Mouse (Mus musculus) liver, adult 2 months (tissue): ENCODE results near the gene Rfxap.

Source experiments
- CTCF ChIP-seq: fragments of 200-500 bp; IDR thresholded peaks from 2 replicates; pipeline ENCODE4 v1.5.1; 2011; ENCODE audit warnings: low read depth, low read length, control low read depth
- POLR2A ChIP-seq: fragments of 200-500 bp; IDR thresholded peaks from 2 replicates; pipeline ENCODE4 v1.6.1; 2011; ENCODE audit warnings: low read length, control low read depth; ENCODE audit not compliant: insufficient read depth; ENCODE audit errors: extremely low read depth

DNA sequence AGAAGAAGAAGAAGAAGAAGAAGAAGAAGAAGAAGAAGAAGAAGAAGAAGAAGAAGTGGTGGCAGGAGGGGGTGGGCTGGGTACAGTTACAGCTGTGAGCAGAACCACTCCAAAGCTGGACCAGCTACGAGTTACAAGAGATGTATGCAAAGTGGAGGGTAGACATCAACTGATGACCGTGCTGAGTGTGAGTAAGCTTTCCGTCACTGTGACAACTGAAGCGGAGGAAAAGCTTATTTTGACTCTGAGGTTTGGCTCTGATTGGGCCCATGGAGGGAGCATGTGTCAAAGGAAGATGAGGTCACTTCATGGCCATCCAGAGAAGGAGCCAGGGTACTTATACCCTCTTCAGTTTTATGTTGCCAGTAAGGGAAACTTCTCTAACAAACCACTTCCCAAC, 54.2 kb downstream of the Rfxap start:
- TF ChIP-seq POLR2A (no peak), CTCF (no peak)
